Mouse (Mus musculus) left cerebral cortex, postnatal 25 days (tissue): ENCODE data around the gene 1810049J17Rik. TPM values are rescaled to one million over a fixed set of nuclear protein-coding genes. Genes with fewer than 3 reads are reported as not detected.
"Not testable (repeated sequence)": the region's sequence is repeated elsewhere in the genome, so short reads cannot be mapped to it uniquely, and the experiment has no call there.

ENCODE experiments used
- DNase-seq, 2 experiments: peaks; one replicate each; pipeline ENCODE4 v3.0.0; 2022; ENCODE audit warnings: low spot score in 2 of 2, mixed read lengths in 1 of 2
- intact Hi-C: fragments of 180-260 bp; cut with DNase I; formaldehyde crosslinking; loops from one replicate; pipeline ENCODE4 v1.15.1; 2025
- total RNA-seq, 2 experiments: library from RNA; stranded (reverse); gene quantifications; 2 replicates each; pipeline ENCODE4 v1.2.3; 2021

Gene 1810049J17Rik
- 1 to 10 TPM; 2.0 to 2.4 TPM for total RNA-seq

GRCm38 (mm10) chr15:12321788-12322621 lies at the start of gene 1810049J17Rik:
1810049J17Rik (minus strand) TSS chr15:12321899.
- DNase-seq: peak; percentile 37 to 41
- intact Hi-C loops: loop anchor here (5.0 kb wide), 1 partner anchor 115 kb away; the partner anchor contains the start of gene Mtmr12

DNA sequence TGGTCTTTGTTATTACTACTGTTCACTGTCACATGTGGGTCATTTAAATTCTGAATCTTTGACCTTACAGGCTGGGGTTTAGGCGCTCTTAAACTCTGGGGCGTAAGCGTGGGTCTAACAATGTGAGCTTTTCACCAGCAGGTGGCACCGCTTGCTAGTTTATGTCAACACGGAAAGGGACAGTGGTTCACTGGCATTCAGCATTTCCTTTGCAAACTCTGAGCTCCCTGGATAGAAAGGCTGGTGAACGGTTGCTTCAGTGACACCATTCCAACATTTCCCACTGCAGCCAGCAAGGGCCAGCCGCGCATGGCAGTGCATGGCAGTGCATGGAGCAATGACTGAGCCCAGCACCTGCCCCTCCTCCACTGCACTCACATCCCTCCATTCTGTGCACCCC lies 49.5 kb upstream of the 1810049J17Rik start:
- peak; percentile 69 to 84 for DNase-seq
- intact Hi-C loops: loop anchor here (2.0 to 5.0 kb wide), 2 partner anchors 206 to 426 kb away; no protein-coding TSS in a partner anchor

GRCm38 (mm10) chr15:12370096-12370495 lies 48.4 kb upstream of the 1810049J17Rik start:
- intact Hi-C loops: loop anchor here (2.0 to 5.0 kb wide), 2 partner anchors 207 to 427 kb away; no protein-coding TSS in a partner anchor
- DNase-seq: no peak

DNA sequence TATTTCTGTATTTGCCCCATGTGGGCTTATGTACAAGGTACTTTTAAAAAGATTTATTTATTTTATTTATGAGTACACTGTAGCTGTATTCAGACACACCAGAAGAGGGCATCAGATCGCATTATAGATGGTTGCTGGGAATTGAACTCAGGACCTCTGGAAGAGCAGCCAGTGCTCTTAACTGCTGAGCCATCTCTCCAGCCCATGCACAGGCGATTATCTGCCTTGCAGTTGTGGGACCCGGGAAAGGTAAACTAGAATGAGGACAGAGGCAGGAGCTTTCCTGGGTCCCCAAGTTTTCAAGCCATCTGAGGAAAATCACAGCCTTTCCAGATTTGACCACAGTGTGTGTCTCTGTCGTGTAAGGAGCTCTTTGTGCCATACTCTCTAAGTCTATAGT lies 47.2 kb upstream of the 1810049J17Rik start:
- intact Hi-C loops: no loop called here
- DNase-seq: no peak

DNA sequence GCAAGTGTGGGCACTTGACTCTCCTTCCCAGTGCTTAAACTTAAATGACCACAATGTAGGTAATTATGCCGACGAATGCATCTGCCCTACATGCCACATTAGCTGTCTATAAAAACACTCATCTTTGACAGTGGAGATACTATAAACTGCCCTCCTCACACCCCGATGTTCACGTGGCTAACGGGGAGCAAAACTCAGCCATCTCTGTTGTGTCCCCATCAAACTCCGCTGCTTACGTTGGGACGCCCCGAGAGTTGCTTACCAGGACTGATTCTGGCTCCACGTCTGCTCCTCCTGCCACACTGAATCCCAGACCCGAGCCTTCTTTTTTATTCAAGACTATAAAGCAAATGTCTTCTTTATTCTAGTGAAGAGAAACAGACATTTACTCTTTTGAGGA lies 46.7 kb upstream of the 1810049J17Rik start:
- intact Hi-C loops: no loop called here
- DNase-seq: no peak

- intact Hi-C loops: no loop called here
- no peak for DNase-seq
Observed at GRCm38 (mm10) chr15:12367306-12368080, 45.8 kb upstream of the 1810049J17Rik start.

DNA sequence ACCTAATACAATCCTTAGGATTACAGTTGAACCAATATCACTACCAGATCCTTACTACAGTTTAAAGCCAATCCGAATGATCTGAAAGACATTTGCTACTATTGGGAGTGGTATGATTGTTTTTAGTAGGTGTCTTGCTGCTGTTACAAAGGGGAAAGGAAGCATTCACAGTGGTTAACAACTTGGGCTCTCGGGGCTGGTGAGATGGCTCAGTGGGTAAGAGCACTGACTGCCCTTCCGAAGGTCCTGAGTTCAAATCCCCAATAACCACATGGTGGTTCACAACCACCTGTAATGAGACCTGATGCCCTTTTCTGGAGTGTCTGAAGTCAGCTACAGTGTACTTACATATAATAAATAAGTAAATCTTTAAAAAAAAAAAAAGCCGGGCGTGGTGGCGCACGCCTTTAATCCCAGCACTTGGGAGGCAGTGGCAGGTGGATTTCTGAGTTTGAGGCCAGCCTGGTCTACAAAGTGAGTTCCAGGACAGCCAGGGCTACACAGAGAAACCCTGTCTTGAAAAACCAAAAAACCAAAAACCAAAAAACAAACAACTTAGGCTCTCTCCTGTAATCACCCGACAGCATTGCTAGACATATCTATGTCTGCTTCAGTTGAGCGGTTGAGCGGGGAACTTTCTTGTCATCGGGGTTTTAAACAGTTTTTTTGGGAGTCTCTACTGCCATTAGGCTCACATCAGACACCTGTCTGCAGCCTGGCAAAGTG lies 45.0 kb upstream of the 1810049J17Rik start:
- intact Hi-C loops, DNase-seq: not testable (repeated sequence)

DNA sequence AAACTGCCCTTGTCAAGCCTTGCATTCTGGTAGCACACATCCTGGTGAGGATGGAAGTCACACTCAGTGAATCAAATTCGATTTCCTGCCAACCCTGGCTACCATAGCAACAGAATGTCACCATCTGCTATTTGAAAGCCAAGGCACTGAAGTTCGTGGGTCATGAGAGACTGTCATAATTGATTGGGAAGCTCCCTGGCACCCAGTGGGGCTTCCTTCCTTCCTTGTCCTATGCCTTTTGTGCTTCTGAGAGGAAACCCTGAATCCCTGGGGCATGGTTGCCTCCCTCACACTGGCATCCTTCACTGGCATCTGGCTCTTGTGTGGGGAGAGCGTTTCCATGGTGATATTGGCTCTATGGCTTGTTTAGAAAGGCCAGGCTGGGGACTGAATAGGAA lies 44.4 kb upstream of the 1810049J17Rik start:
- intact Hi-C loops: no loop called here
- peak; percentile 77 to 82 for DNase-seq

- intact Hi-C loops: no loop called here
- no peak for DNase-seq
Observed at GRCm38 (mm10) chr15:12365416-12366071, 43.8 kb upstream of the 1810049J17Rik start.

DNA sequence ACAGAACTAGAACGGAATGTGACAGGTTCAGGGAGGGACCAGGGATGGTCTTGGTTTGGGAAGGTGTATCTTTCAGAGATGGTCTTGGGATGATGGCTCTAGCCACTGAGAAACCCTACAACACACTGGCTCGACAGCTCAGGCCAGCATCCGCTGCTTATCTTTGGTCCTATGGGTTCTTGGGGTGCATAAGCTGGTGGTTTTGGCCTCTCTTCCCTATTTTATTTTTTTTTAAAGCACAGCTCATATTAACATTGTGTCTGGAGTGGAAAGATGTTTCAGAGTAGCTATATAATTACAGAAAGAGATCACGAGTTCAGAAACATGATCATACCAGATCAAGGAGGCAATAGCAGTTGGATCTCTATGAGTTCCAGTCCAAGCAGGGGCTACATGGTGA lies 42.4 kb upstream of the 1810049J17Rik start:
- intact Hi-C loops: no loop called here
- DNase-seq: no peak

- peak; percentile 57 to 81 for DNase-seq
- intact Hi-C loops: no loop called here
Observed at GRCm38 (mm10) chr15:12362701-12363040, 41.0 kb upstream of the 1810049J17Rik start.

GRCm38 (mm10) chr15:12362001-12362700 lies 40.5 kb upstream of the 1810049J17Rik start:
- intact Hi-C loops: no loop called here
- DNase-seq: no peak

- no peak for DNase-seq
- intact Hi-C loops: no loop called here
Observed at GRCm38 (mm10) chr15:12360519-12361212, 39.0 kb upstream of the 1810049J17Rik start.

- intact Hi-C loops: no loop called here
Observed at GRCm38 (mm10) chr15:12358384-12358783, 36.7 kb upstream of the 1810049J17Rik start.

GRCm38 (mm10) chr15:12357459-12357858 lies 35.8 kb upstream of the 1810049J17Rik start:
- DNase-seq: no peak
- intact Hi-C loops: no loop called here

More at GRCm38 (mm10) chr15:12358384-12358783, 36.7 kb upstream of the 1810049J17Rik start:
- no peak for DNase-seq

DNA sequence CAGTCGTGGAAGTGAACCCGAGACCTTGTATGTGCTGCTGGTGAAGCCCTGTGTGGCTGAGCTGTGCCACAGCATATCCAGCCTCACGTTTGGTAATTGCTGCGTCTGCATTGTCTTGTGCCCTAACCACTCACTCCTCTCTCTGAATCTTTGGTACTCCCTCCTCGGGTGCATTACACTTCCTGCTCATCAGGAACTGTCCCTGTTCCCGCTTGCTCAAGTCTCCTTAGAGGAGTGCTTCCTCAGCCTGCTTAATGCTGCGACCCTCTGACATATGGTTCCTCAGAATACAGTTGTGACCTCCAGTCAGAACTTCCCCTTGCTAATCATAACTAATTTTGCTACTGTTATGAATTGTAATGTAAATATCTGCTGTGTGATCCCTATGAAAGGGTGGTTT lies 34.2 kb upstream of the 1810049J17Rik start:
- intact Hi-C loops: no loop called here
- DNase-seq: no peak

- DNase-seq: no peak
- intact Hi-C loops: no loop called here
Observed at GRCm38 (mm10) chr15:12355261-12355660, 33.6 kb upstream of the 1810049J17Rik start.

- DNase-seq: no peak
- intact Hi-C loops: no loop called here
Observed at GRCm38 (mm10) chr15:12354281-12354810, 32.6 kb upstream of the 1810049J17Rik start.
